Mouse (Mus musculus): ENCODE results near the gene U2af1l4.

U2af1l4 gene

GRCm38 (mm10) chr7:30610043-30610442 lies 46.9 kb downstream of the U2af1l4 start:
- DNase-seq (ENCODE audit: low spot score), result no peak

GRCm38 (mm10) chr7:30612654-30613402 lies 49.7 kb downstream of the U2af1l4 start, which contains the start of gene Upk1a:
Upk1a (minus strand) TSS chr7:30612847.
- no peak for DNase-seq (ENCODE audit: low spot score)

- peak; percentile 64 for DNase-seq (ENCODE audit: low spot score)
Measured at GRCm38 (mm10) chr7:30613529-30614112, 50.5 kb downstream of the U2af1l4 start.

- no peak for DNase-seq (ENCODE audit: low spot score)
Measured at GRCm38 (mm10) chr7:30614454-30614853, 51.4 kb downstream of the U2af1l4 start.

All from testis, postnatal 14 days (tissue).